Mouse (Mus musculus): ENCODE measurements around the gene Olfr1501.

DNA sequence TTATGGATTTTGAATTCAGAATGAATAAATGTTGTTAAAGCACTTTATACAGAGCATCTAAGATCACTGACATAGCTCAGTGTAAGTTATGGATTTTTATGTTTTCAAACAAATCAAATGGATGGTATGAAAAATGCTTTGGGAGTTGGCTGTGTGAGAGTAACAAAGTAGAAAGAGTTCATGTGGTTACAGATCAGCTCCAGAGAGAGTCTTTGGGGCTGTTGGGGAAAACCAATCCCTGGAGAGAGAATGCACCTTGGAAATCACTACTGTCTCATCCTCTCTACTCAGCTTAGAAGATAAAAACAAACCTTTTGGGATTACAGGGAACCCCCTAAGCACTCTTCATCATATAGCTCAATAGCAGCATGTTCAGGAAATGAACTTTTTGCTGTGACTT lies 31.1 kb downstream of the Olfr1501 start, which contains the start of gene Olfr1499:
- TF ChIP-seq CTCF (IDR thresholded peaks at IDR 0.05; ENCODE audit: control insufficient read depth, insufficient read depth, low read length) = no peak
- no peak for TF ChIP-seq POLR2A (IDR thresholded peaks at IDR 0.05; ENCODE audit: borderline replicate concordance, control insufficient read depth, low read depth, low read length)

All from bone marrow, adult 2 months (tissue).